Mouse (Mus musculus) C2C12 (cell line): Measurements from ENCODE around the gene Fam114a2.

Source experiments
- CEBPB ChIP-seq: IDR thresholded peaks from one replicate; pipeline ENCODE4 v1.6.1; 2011; ENCODE audit warnings: low read depth, mild to moderate bottlenecking, control low read depth, moderate library complexity
- CTCF ChIP-seq: IDR thresholded peaks from one replicate; pipeline ENCODE4 v1.5.1; 2011; ENCODE audit not compliant: control insufficient read depth, insufficient read depth, insufficient read length
- FOSL1 ChIP-seq: IDR thresholded peaks from one replicate; pipeline ENCODE4 v1.8.0; 2011; ENCODE audit warnings: mild to moderate bottlenecking, low read length; ENCODE audit not compliant: poor library complexity, insufficient read depth, severe bottlenecking
- MAX ChIP-seq: IDR thresholded peaks from one replicate; pipeline ENCODE4 v1.6.1; 2011; ENCODE audit warnings: mild to moderate bottlenecking, control low read depth
- MYOD1 ChIP-seq: IDR thresholded peaks from one replicate; pipeline ENCODE4 v1.6.1; 2011; ENCODE audit warnings: low read depth; ENCODE audit not compliant: control insufficient read depth, insufficient read length
- MYOG ChIP-seq: IDR thresholded peaks from one replicate; pipeline ENCODE4 v1.6.1; 2011; ENCODE audit not compliant: control insufficient read depth, insufficient read length; ENCODE audit errors: extremely low read depth
- USF1 ChIP-seq: IDR thresholded peaks from one replicate; pipeline ENCODE4 v1.6.1; 2011; ENCODE audit warnings: low read depth, mild to moderate bottlenecking, control low read depth, moderate library complexity

DNA sequence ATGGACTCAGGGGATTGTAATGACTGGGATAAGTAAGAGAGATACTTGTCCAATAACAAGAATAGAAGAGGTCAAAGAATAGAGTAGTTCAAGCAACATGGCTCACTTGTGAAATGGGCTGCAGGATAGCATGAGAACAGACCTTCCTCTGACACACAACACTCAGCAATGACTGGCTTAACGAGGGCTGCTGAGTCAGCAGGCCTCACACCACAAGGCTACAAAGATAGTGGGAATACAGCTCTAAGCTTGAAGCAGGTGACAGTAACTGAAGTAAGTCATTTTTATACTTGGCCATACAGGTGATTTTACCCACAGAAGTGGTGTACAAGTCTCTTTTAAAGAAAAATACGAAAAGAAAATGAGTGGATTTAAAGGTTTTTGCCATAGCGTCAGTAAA is 7.5 kb upstream of the Fam114a2 start:
- TF ChIP-seq CTCF (no peak), CEBPB (no peak), USF1 (no peak), MYOD1 (no peak), MAX (no peak), MYOG (no peak), FOSL1 (no peak)
